Mouse (Mus musculus): ENCODE measurements around the gene D030056L22Rik. TPM values are rescaled to one million over a fixed set of nuclear protein-coding genes. Genes with fewer than 3 reads are reported as not detected.

Gene D030056L22Rik
- total RNA-seq, 2 experiments from 2014 or later: 20.6 to 23.5 TPM

DNA sequence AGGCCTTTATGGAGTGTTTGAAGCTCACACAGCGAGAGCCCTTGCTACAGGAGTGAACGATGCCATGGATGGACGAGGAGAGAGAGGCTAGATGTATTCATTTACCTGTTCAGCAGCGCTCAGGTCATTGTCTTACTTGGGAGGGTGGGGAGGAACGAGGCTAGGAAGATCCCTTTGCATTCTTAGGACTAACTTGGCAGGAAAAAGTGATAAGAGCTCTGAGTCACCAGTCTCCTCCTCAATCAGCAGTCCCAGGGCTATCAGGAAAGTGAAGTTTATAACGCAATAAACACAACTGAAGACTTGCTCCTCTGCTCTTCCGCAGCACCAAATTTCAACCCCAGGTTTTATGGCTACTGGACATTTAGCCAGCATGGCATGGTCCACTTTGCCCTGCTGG, 17.3 kb downstream of the D030056L22Rik start:
- no peak for DNase-seq (ENCODE audit: extremely low spot score in 1 of 2, low spot score in 1 of 2)

DNA sequence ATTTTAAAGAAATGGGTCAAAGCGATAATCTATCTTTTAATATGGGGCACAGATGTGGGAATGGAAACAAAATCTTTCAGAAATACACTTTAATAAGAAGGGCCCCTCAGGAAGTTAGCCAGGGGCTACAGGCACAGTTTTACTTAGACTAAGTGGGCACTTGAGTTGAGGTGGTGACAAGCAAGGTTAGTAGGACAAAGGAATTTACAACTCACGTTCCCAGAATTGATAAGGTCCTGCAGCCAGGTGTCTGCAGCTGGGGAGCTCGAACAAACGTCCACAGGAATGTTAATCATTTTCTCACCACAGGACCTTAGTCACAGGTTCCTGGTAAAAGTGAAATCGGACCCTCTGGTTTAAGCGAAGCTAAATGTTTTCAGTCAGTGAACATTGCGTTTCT, 18.1 kb downstream of the D030056L22Rik start:
- no peak for DNase-seq (ENCODE audit: extremely low spot score in 1 of 2, low spot score in 1 of 2)

DNA sequence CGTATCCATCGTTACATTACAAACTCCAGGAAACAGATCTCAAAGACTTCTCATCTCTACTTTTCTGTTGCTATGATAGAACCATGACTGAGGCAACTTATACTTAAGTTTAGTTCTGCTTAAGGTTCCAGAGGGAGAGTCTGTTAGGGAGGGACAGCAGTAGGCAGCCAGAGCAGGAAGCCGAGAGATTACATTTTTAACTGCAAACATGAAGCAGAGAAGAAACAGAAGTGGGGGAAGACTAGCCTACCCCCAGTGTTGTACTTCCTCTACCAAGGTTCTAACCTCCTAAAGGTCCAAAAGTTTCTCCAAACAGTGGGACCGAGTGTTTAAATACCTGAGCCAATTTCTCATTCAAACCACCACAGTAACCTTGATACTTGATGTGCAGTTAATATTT, 22.9 kb downstream of the D030056L22Rik start:
- no peak for DNase-seq (ENCODE audit: extremely low spot score in 1 of 2, low spot score in 1 of 2)

DNA sequence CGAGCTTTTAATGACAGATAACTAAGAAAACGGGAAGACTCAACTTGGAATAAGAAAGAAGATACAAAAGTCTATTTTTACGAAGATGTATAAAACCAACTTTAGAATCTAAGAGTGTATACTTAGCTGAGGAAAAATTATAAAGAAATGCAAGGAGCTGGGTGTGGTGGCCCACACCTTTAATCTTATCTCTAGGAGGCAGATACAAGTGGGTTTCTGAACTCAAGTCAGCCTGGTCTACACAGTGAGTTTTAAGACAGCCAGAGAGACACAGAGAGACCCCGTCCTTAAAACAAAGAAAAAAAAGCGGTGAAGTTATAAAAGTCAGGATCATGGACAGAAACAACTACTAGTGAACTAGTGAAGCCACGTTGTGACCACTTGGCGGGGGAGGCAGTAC, 26.2 kb downstream of the D030056L22Rik start:
- DNase-seq (ENCODE audit: extremely low spot score in 1 of 2, low spot score in 1 of 2): no peak

DNA sequence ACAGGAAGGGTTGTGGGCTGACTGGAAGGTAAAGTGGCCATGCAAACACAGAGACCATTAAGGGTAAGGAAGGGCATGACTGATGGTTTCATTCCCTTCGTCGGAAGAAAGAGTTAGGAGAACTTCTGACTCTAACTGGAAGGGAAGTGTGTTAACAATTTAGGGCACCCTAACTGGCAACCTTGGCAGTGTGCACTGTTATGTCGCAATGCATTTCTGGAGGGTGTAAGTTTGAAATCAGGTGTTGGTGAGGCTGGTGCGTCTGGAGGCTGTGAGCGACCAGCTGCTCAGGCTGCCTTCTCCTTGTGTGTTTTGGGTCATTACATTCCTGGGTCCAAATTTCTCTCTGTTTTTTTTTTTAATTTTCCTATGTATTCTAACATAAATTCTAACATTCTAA, 31.0 kb downstream of the D030056L22Rik start:
- no peak for DNase-seq (ENCODE audit: extremely low spot score in 1 of 2, low spot score in 1 of 2)

DNA sequence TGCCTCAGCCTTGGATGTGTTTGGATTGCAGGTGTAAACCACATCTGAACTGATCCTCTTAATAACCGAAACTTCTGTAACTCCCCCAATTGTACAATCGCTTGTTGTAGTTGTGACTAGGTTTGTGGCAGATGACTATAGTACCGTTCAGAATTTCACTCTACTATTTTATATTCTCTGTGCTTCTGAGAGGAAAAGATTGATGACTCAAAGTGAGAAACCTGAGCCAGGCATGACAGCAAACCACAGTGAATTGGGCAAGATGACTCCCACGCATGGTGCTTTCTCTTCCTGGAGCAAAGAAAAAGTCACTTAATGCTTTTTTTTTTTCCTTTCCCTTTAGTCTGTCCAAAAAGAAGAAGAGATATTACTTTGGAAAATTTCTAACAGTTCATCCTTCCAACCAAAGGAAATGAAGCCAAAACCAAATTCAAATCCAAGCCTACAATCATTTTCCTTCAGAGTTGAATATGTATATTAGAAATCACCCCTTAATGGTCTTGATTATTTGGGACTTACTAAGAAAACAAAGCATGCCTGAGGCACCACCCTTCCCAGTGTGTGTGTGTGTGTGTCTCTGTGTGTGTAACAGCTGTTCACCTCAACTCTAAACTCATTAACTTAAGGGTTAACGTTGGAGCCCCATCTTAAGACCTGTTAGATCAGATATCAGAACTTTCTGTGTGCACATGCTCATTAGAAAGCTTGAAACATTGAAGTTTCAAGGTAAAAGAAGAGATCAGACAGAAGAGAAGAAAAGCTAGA, 33.8 kb downstream of the D030056L22Rik start:
- no peak for DNase-seq (ENCODE audit: extremely low spot score in 1 of 2, low spot score in 1 of 2)

DNA sequence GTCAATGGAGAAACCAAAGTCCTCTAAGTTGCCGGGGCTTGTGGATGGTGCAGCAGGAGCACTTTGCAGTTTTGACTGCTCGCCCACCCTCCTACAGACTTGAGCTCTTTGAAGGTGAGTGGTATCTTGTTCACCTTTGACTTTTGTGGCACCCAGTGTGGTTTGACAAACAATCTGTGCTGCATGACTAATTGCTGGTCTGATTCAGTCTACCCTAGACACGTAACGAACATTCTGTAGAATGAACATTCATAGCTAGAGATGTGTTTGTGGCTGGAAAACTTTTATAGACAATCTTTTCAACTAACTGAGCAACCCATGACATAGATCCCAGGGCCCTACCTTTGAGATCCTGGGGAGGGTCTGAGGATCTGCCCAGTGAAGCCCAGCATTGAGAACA, 34.4 kb downstream of the D030056L22Rik start:
- no peak for DNase-seq (ENCODE audit: extremely low spot score in 1 of 2, low spot score in 1 of 2)

DNA sequence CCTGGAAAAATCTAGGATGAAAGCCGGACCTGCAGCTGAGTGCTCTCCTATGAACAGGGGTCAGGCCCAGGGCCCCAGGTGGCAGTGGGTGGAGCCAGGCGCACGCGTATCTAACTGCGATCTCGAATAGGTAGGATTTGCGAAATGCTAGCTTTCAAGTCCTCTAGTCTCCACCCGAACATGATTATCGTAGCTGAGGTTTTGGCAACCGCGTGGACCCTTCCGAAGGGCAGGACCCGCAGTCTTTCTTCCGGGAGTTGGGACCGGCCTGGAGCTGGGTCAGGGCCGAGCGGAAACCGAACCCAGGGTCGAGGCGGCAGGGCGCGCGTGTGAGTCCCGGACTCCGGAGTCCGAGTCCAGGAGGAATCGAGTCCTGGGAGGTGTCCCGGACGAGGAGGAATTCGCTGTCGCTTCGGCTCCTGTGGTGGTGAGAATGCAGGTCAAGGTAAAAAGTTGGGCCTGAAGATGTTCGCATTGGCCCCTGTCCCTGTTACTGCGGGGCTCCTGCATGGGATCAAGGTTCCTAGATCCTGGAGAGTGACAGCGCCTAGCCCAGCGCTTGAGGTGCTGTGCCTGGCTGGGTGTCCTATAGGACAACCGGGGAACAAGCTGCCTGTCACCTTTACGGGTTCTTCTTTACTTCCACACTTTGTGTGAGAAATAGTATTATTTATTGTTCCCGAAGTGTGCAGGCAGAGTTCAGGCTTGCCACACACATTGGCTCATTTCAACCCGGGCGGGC, 36.8 kb downstream of the D030056L22Rik start, which contains the start of gene Trpm6:
Gene Trpm6, plus strand, starts transcription at position 386 of the 742 bp plus-strand sequence.
- no peak for DNase-seq (ENCODE audit: extremely low spot score in 1 of 2, low spot score in 1 of 2)

DNA sequence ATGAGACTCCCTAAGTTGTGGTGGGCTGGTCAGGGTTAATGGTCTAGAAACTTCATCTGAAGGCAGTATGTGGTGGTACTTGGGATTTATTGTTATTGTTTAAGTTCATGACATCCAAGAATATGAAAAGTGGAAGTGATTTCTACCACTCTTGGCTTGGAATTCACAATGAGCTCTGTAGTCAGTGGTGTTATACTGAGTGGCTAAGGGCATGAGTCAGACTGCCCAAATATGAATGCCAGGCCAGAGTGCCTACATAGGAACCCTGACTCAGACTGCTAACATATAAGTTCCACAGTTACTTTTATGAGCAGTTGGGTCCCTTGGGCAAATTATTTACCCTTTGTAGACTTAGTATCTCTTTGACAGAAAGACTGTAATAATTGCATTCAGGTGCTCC, 44.2 kb downstream of the D030056L22Rik start:
- DNase-seq (ENCODE audit: extremely low spot score in 1 of 2, low spot score in 1 of 2): no peak

DNA sequence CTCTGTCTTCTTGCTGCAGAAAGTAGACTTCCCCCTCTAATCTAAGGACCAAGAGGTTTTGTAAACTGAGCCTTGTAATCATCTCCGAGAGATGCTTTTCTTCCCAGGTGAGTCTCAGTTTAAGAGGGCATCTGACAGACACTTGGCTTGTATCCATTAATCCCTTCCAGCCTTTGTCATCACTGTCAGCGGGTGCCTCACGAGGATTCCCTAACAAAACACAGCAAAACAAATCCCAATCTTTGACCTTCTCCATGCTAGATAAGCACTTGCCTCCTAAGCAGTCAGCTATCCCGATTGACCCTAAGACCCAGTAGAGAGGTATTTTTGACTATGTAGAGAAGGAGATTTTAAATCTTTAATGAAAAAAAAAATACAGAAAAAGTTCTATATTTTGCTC, 44.7 kb downstream of the D030056L22Rik start:
- no peak for DNase-seq (ENCODE audit: extremely low spot score in 1 of 2, low spot score in 1 of 2)

DNA sequence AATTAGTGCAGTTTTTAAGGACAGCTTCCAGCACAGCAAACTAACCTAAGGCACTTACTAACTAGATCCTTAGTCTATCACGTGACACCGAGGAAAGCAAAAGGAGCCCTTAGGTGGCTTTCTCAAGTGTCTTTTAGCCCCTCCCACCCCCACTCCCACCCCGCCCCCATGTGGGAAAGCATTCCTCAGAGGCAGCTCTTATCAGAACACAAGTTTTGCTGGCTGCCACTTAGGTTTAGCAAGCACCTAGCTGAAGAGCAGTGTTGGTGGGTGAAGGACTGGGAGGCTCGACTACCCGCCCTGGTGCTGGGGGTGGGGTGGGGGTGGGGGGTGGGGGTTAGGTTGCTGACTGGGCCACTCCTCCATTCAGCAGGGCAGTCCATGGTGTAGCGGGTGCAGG, 45.3 kb downstream of the D030056L22Rik start:
- DNase-seq (ENCODE audit: extremely low spot score in 1 of 2, low spot score in 1 of 2): no peak

DNA sequence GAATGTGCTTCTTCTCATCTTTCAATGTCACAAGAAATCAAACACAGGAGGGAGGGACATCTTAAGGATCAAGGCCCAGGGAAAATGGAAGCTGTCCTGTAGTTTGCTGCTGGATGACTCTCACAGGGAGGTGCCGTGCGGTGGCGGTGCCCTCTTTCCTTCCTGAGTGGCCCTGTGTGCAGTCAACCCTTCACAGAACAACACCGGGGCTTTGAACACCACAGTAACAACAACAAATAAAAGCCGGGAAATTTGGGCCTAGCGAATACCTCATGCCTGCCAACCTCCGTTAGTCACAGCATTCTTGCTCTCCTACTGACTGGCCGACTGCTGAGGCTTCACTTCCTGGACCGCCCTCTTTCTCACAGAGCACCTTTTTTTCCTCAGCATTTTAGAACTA, 45.9 kb downstream of the D030056L22Rik start:
- no peak for DNase-seq (ENCODE audit: extremely low spot score in 1 of 2, low spot score in 1 of 2)

DNA sequence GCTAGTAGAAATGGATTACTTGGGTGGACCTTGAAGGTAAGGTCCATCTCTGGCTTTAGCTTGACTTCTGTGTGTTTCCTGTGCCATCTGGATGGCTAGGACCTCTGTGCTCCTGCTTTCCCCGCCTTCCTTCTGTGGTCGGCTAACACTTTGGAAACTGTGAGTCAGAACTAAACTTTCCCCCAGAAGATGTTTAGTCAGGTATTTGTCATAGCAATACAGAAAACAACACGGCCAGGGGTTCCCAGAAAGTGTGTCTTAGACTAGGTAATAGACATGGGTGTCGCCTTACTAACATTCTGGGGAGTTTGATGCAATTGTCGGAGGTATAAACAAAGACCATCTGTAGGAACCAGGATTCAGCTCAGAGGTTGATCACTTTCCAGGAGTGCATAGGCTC, 53.4 kb downstream of the D030056L22Rik start:
- no peak for DNase-seq (ENCODE audit: extremely low spot score in 1 of 2, low spot score in 1 of 2)

Other genes with a start within 250 kb of the D030056L22Rik start
- 10 to 100 TPM; 29.2 to 30.5 TPM for gene Ostf1, start 81.4 kb upstream of the D030056L22Rik start, total RNA-seq (2021)
- 1 to 10 TPM; 6.5 to 7.2 TPM for gene Nmrk1, start 81.2 kb upstream of the D030056L22Rik start, total RNA-seq (2021)
- 10 to 100 TPM; 10.8 to 15.0 TPM for gene Carnmt1, start 42.4 kb upstream of the D030056L22Rik start, total RNA-seq (2021)
- gene Trpm6, start 36.8 kb downstream of the D030056L22Rik start, total RNA-seq (2021): under 1 TPM; 0.17 to 0.28 TPM